Mouse (Mus musculus) hindbrain, embryonic 11.5 days (tissue): ENCODE data around the gene Pdzrn3. TPM values are rescaled to one million over a fixed set of nuclear protein-coding genes. Genes with fewer than 3 reads are reported as not detected.

ENCODE experiments used
- ATAC-seq: fragments of 200-750 bp; cut with Nextera tagmentation; 2 replicates; pipeline ENCODE4 v1.8.0; 2017; ENCODE audit warnings: mild to moderate bottlenecking, moderate TSS enrichment, moderate library complexity; ENCODE audit not compliant: low FRiP score
- DNase-seq: peaks from one replicate; pipeline ENCODE4 v3.0.0-alpha.2; 2015; ENCODE audit warnings: low spot score
- H3K27ac ChIP-seq: fragments of 300-500 bp; sonication (generic); 2 replicates; pipeline ENCODE4 v1.5.1; 2014; ENCODE audit warnings: mild to moderate bottlenecking, low read depth, low read length
- H3K27me3 ChIP-seq: fragments of 300-500 bp; sonication (generic); 2 replicates; pipeline ENCODE4 v1.6.1; 2014; ENCODE audit warnings: mild to moderate bottlenecking, low read length, moderate library complexity, mixed read lengths; ENCODE audit not compliant: control insufficient read depth, insufficient read depth
- H3K36me3 ChIP-seq: fragments of 300-500 bp; sonication (generic); 2 replicates; pipeline ENCODE4 v1.6.1; 2014; ENCODE audit warnings: mild to moderate bottlenecking, low read length, moderate library complexity, mixed read lengths; ENCODE audit not compliant: control insufficient read depth, insufficient read depth
- H3K4me1 ChIP-seq: fragments of 300-500 bp; sonication (generic); replicated peaks from 2 replicates; pipeline ENCODE4 v1.6.1; 2014; ENCODE audit warnings: low read length, mixed read lengths; ENCODE audit not compliant: control insufficient read depth, insufficient read depth
- H3K4me2 ChIP-seq: fragments of 300-500 bp; sonication (generic); replicated peaks from 2 replicates; pipeline ENCODE4 v1.6.1; 2014; ENCODE audit warnings: mild to moderate bottlenecking, low read depth, low read length
- H3K4me3 ChIP-seq: fragments of 300-500 bp; sonication (generic); 2 replicates; pipeline ENCODE4 v1.5.1; 2014; ENCODE audit warnings: low read depth, low read length
- H3K9ac ChIP-seq: fragments of 300-500 bp; sonication (generic); 2 replicates; pipeline ENCODE4 v1.6.1; 2014; ENCODE audit warnings: low read depth, low read length
- H3K9me3 ChIP-seq: fragments of 300-500 bp; sonication (generic); 2 replicates; pipeline ENCODE4 v1.6.1; 2016; ENCODE audit warnings: low read length; ENCODE audit not compliant: control insufficient read depth
- WGBS: fragments of 180-500 bp; shearing (Covaris S2); extraction: QIAGEN DNeasy Blood & Tissue Kit; methylation state at CpG from one replicate; pipeline ENCODE4 v1.1.7; 2014; 5-methylcytosine and 5-hydroxymethylcytosine counted together
- polyA plus RNA-seq: library from polyadenylated mRNA; unstranded; fragments of >200 nt; fragmentation: Nextera tagmentation; extraction: Ambion mirVana; gene quantifications from 2 replicates; pipeline ENCODE4 v1.2.1, GENCODE M21; 2014

Pdzrn3 gene
- polyA plus RNA-seq, 1 experiment from 2014 or later, result 20.5 TPM

GRCm38 (mm10) chr6:101236641-101237246 is 141.0 kb downstream of the Pdzrn3 start:
- 13% methylated on average over 5 of the region's 5 CpGs for WGBS
- Histone ChIP-seq H3K9ac (no peak overlapping the region), H3K4me1 (peaks cover 8% of the 10 kb centered on the region; the same call in 1 of the 2 replicates), H3K36me3 (no peaks in the 10 kb centered on the region), H3K27ac (peak overlapping the region; percentile 65), H3K4me3 (no peak overlapping the region), H3K9me3 (no peaks in the 10 kb centered on the region), H3K4me2 (no peak overlapping the region), H3K27me3 (no peaks in the 10 kb centered on the region)
- DNase-seq (peak; percentile 35), ATAC-seq (peak; percentile 70)

DNA sequence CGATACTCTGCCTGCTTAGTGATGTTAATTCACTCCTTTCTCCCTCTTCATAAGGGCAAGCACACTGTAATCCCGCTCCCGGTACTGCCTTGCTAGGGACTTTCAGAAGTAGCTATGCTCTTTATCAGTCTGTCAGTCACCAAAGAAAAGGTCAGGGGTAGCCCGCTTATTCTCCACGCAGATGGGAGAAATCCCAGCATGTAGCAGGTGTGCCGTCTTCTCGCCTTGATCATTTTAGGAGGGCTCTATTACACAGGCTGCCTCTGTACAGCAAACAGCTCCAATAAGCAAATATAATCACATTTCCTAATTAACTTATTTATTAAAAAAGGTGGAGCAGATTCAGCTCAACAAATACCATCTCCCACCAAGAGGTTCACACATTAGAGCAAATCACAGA is 141.5 kb downstream of the Pdzrn3 start:
- DNase-seq (no peak), ATAC-seq (no peak)
- H3K27ac ChIP-seq, result no peak overlapping the region

GRCm38 (mm10) chr6:101234349-101234748 is 143.3 kb downstream of the Pdzrn3 start:
- Histone ChIP-seq H3K36me3 (no peaks in the 10 kb centered on the region), H3K27ac (no peak overlapping the region), H3K9ac (no peak overlapping the region), H3K4me2 (no peak overlapping the region), H3K4me3 (no peak overlapping the region), H3K4me1 (peaks cover 8% of the 10 kb centered on the region; the same call in 1 of the 2 replicates), H3K27me3 (no peaks in the 10 kb centered on the region), H3K9me3 (no peaks in the 10 kb centered on the region)
- DNase-seq (peak; percentile 44), ATAC-seq (peak; percentile 26; the same call in 1 of the 2 replicates)
- 31% methylated on average over 10 of the region's 10 CpGs for WGBS

More for the DNA sequence above, 141.5 kb downstream of the Pdzrn3 start:
- no peak overlapping the region for H3K9ac ChIP-seq
- no peaks in the 10 kb centered on the region for H3K27me3 ChIP-seq
- no peaks in the 10 kb centered on the region for H3K9me3 ChIP-seq
- H3K36me3 ChIP-seq, result no peaks in the 10 kb centered on the region
- peaks cover 8% of the 10 kb centered on the region; the same call in 1 of the 2 replicates for H3K4me1 ChIP-seq
- no peak overlapping the region for H3K4me3 ChIP-seq
- H3K4me2 ChIP-seq, result no peak overlapping the region
- 36% methylated on average over 7 of the region's 7 CpGs for WGBS

- Histone ChIP-seq H3K4me2 (no peak overlapping the region), H3K27me3 (no peaks in the 10 kb centered on the region), H3K9ac (no peak overlapping the region), H3K9me3 (no peaks in the 10 kb centered on the region), H3K4me1 (peaks cover 8% of the 10 kb centered on the region; the same call in 1 of the 2 replicates), H3K36me3 (no peaks in the 10 kb centered on the region), H3K4me3 (no peak overlapping the region), H3K27ac (no peak overlapping the region)
- no peak for DNase-seq
- ATAC-seq, result peak; percentile 29; the same call in 1 of the 2 replicates
- WGBS, result 69% methylated on average over 6 of the region's 6 CpGs
Measured at GRCm38 (mm10) chr6:101233680-101234079, 144.0 kb downstream of the Pdzrn3 start.

- ATAC-seq, result no peak
- H3K9ac ChIP-seq, result no peak overlapping the region
- H3K9me3 ChIP-seq, result no peaks in the 10 kb centered on the region
- H3K27ac ChIP-seq, result peak overlapping the region; percentile 34; the same call in 1 of the 2 replicates
- 35% methylated on average over 8 of the region's 8 CpGs for WGBS
- peak; percentile 27 for DNase-seq
- H3K27me3 ChIP-seq, result no peaks in the 10 kb centered on the region
- H3K4me1 ChIP-seq, result peaks cover 2% of the 10 kb centered on the region; the same call in 1 of the 2 replicates
- no peak overlapping the region for H3K4me2 ChIP-seq
- no peaks in the 10 kb centered on the region for H3K36me3 ChIP-seq
- H3K4me3 ChIP-seq, result no peak overlapping the region
Measured at GRCm38 (mm10) chr6:101227294-101227855, 150.3 kb downstream of the Pdzrn3 start.

DNA sequence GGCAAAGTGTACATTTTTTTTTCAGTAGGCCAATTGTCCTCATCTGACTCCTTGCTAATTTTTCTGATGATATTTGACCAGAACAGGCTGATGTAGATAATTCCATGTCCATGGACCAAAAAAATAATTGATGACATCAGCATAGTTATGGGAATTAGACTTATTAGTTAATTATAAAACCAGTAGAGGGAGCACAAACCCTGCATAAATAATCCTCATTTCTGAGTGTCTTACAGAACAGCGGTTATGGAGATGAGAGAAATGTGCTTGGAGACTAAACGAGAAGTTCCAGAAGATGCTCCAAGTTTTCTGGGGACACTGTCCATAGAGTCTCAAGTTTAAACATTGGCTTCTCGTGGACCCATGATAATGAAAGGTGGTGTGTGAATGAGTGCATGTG is 157.4 kb downstream of the Pdzrn3 start:
- DNase-seq (no peak), ATAC-seq (no peak)
- H3K27ac ChIP-seq, result no peak overlapping the region
- no peak overlapping the region for H3K4me3 ChIP-seq
- no peak overlapping the region for H3K9ac ChIP-seq
- no peaks in the 10 kb centered on the region for H3K4me1 ChIP-seq
- no peaks in the 10 kb centered on the region for H3K36me3 ChIP-seq
- H3K27me3 ChIP-seq, result no peaks in the 10 kb centered on the region
- H3K9me3 ChIP-seq, result no peaks in the 10 kb centered on the region
- no peak overlapping the region for H3K4me2 ChIP-seq
- 69% methylated on average over 3 of the region's 3 CpGs for WGBS

DNA sequence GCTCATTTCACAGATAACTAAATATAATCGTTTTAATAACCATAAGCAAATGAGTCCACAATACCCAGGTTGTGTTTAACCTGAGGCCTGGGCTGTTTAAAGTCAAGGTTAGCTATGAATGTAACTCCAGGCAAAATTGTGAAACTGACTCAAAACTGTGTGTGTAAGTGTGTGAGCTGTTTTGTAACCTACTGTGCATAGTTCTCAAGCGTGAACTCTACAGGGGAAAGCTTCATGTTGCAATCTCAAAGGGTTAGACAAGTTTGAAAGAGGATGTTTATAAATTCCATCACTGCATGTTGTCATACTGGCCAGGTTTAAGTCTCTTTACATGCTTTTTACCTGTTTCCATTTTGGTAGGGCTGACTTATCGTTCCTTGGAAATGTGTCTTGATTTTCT is 158.7 kb downstream of the Pdzrn3 start:
- DNase-seq, result no peak
- Histone ChIP-seq H3K4me2 (no peak overlapping the region), H3K27me3 (no peaks in the 10 kb centered on the region), H3K4me3 (no peak overlapping the region), H3K4me1 (no peaks in the 10 kb centered on the region), H3K9ac (no peak overlapping the region), H3K27ac (no peak overlapping the region), H3K9me3 (no peaks in the 10 kb centered on the region), H3K36me3 (no peaks in the 10 kb centered on the region)
- ATAC-seq, result no peak
- WGBS, result 87% methylated on average over 3 of the region's 3 CpGs

DNA sequence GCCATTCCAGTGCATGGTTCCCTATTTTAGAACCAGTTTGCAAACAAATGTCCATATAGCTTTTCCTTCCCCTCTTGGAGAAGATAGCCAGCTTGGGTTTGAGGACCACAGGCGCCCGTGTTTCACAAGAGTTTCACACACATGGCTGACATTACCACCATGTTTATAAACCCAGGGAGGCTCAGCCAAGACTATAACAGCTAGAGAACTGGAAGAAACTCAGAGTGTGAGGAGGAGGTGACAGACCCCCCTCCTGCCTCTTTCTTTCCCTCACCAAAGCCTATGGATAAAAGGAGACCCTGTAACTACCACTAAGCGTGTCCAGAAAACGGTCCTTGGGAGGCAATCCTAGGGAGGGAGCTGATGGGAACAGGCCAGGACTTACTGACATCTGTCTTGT is 159.5 kb downstream of the Pdzrn3 start:
- DNase-seq (no peak), ATAC-seq (no peak)
- 69% methylated on average over 4 of the region's 4 CpGs for WGBS
- Histone ChIP-seq H3K27me3 (no peaks in the 10 kb centered on the region), H3K4me2 (no peak overlapping the region), H3K4me3 (no peak overlapping the region), H3K4me1 (no peaks in the 10 kb centered on the region), H3K36me3 (no peaks in the 10 kb centered on the region), H3K9ac (no peak overlapping the region), H3K27ac (no peak overlapping the region), H3K9me3 (no peaks in the 10 kb centered on the region)

DNA sequence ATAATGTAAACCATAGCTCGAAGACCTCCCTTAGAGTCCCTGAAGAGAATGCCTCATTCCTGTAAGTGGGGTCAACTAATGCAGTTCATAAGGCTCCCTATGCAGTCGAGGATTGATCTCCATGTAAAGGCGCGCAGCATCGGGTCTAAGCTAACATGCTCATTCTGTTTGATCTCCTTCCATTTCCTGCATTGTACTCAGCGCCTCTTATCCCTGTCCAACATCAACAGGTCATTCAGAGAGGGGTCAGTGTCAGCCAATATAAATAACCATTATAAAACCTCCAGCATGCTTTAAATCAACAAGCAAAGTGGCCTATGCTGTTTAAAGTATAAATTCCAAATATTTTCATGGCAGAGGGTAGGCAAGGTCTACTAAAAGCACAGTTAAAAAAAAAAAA is 159.9 kb downstream of the Pdzrn3 start:
- WGBS, result 71% methylated on average over 6 of the region's 6 CpGs

More for the DNA sequence above, 159.9 kb downstream of the Pdzrn3 start:
- H3K27me3 ChIP-seq, result no peaks in the 10 kb centered on the region
- ATAC-seq (no peak), DNase-seq (no peak)
- no peaks in the 10 kb centered on the region for H3K9me3 ChIP-seq
- no peak overlapping the region for H3K9ac ChIP-seq
- H3K36me3 ChIP-seq, result no peaks in the 10 kb centered on the region
- H3K27ac ChIP-seq, result no peak overlapping the region
- H3K4me1 ChIP-seq, result no peaks in the 10 kb centered on the region
- no peak overlapping the region for H3K4me3 ChIP-seq
- no peak overlapping the region for H3K4me2 ChIP-seq
